Mouse (Mus musculus) ES-Bruce4 (cell line): ENCODE results near the gene Eps8l3.

ENCODE experiments used
- CTCF ChIP-seq: IDR thresholded peaks from one replicate; pipeline ENCODE4 v1.8.1; 2011; ENCODE audit warnings: low read depth, low read length
- EP300 ChIP-seq: IDR thresholded peaks from 2 replicates; pipeline ENCODE4 v1.6.1; 2011; ENCODE audit warnings: low read depth, low read length; ENCODE audit not compliant: insufficient read depth
- POLR2A ChIP-seq: IDR thresholded peaks from one replicate; pipeline ENCODE4 v1.8.1; 2011; ENCODE audit warnings: low read length; ENCODE audit not compliant: insufficient read depth

GRCm38 (mm10) chr3:107839855-107840254, 37.2 kb upstream of the Eps8l3 start:
- TF ChIP-seq EP300: no peak
- no peak for TF ChIP-seq CTCF
- TF ChIP-seq POLR2A: no peak
